Mouse (Mus musculus): ENCODE results near the gene Smyd5. TPM values are rescaled to one million over a fixed set of nuclear protein-coding genes. Genes with fewer than 3 reads are reported as not detected.

Gene Smyd5
- polyA plus RNA-seq, 1 experiment = 42.3 TPM

DNA sequence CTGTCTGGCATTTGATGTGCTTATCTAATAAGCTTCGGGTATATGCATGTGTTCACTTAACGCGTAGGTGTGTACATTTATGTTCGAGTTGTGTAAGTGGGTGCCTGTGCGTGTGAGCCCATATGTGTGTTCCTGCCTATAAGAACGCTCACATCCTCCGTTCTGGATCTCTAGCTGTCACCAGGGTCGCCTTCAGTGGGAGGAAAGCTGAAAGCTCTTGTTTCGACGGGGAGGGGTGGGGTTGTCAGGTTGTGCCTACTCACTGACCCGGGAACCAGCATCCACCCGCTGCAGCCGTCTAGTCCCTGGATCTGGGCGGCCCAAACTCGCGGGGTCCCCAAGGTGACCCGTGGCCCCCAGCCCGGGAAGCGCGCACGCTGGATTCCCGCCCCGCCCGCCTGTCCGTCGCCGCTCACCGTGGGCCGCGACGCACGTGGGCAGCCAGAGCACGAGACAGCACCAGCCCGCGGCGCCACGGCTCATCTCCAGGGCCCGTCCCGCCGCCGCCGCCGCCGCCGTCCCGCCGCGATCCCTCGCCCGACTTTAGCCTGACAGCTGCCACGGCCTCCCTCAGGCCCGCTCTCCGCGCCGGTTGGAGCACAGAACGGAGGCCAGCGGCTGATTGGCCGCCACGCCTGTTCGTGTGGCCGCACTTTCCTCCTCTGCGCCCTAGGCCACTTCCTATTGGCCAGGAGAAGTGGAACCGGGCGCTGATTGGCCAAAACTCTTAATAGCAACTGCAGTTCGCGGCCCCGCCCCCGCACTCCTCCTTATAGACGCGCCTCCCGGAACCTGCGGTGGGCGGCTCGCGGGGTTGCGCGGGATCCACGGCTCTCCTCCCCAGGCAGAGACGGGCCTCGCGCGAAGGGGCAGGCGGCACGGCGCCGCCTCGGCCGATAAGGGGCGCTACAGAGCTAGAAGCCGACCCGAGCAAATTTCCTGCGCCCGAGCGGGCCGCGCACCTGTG is 19.2 kb downstream of the Smyd5 start, which contains the start of gene Cct7:
Cct7 (plus strand) TSS at position 818 of the 967 bp plus-strand sequence.
- H3K4me1 ChIP-seq (ENCODE audit: control insufficient read depth, insufficient read depth, low read length) = peaks cover 2% of the 10 kb centered on the region
- peak within 1 kb of the TSS; percentile 83 for H3K9ac ChIP-seq (ENCODE audit: low read depth, poor library complexity, severe bottlenecking)
- peak within 1 kb of the TSS; percentile 97 for H3K4me3 ChIP-seq (ENCODE audit: low read depth, low read length)
- TF ChIP-seq EP300 (IDR thresholded peaks at IDR 0.05; ENCODE audit: insufficient read depth, low read depth, low read length) (no peak), CTCF (IDR thresholded peaks at IDR 0.05; ENCODE audit: low read depth, low read length) (peak; percentile 3), POLR2A (IDR thresholded peaks at IDR 0.05; ENCODE audit: insufficient read depth, low read length) (peak; percentile 28)
- H3K27ac ChIP-seq (ENCODE audit: insufficient read depth, low read length) = peak within 1 kb of the TSS; percentile 58
- H3K9me3 ChIP-seq (replicated peaks; ENCODE audit: control insufficient read depth, insufficient read depth, low read length, poor library complexity, severe bottlenecking) = no peaks in the 10 kb centered on the region
- no peaks in the 10 kb centered on the region for H3K27me3 ChIP-seq (ENCODE audit: control insufficient read depth, insufficient read depth, low read length, poor library complexity, severe bottlenecking)
- H3K36me3 ChIP-seq (ENCODE audit: control insufficient read depth, insufficient read depth, low read length, poor library complexity, severe bottlenecking) = peaks cover 9% of the 10 kb centered on the region

- Histone ChIP-seq H3K9me3 (replicated peaks; ENCODE audit: control insufficient read depth, insufficient read depth, low read length, poor library complexity, severe bottlenecking) (no peaks in the 10 kb centered on the region), H3K4me3 (ENCODE audit: low read depth, low read length) (peak within 1 kb of the TSS; percentile 97), H3K27me3 (ENCODE audit: control insufficient read depth, insufficient read depth, low read length, poor library complexity, severe bottlenecking) (no peaks in the 10 kb centered on the region), H3K4me1 (ENCODE audit: control insufficient read depth, insufficient read depth, low read length) (peaks cover 2% of the 10 kb centered on the region), H3K36me3 (ENCODE audit: control insufficient read depth, insufficient read depth, low read length, poor library complexity, severe bottlenecking) (peaks cover 9% of the 10 kb centered on the region), H3K9ac (ENCODE audit: low read depth, poor library complexity, severe bottlenecking) (peak within 1 kb of the TSS; percentile 83), H3K27ac (ENCODE audit: insufficient read depth, low read length) (peak within 1 kb of the TSS; percentile 58)
- TF ChIP-seq EP300 (IDR thresholded peaks at IDR 0.05; ENCODE audit: insufficient read depth, low read depth, low read length) = 0 out of 2 replicates have a peak, but pooled peaks have one; percentile 37
- peak; percentile 91 for TF ChIP-seq POLR2A (IDR thresholded peaks at IDR 0.05; ENCODE audit: insufficient read depth, low read length)
- no peak for TF ChIP-seq CTCF (IDR thresholded peaks at IDR 0.05; ENCODE audit: low read depth, low read length)
Measured at GRCm38 (mm10) chr6:85451664-85452410, 20.0 kb downstream of the Smyd5 start, which contains the start of gene Pradc1. Pradc1 (minus strand) TSS chr6:85451970.

- Histone ChIP-seq H3K4me3 (ENCODE audit: low read depth, low read length) (peak overlapping the region; percentile 89), H3K4me1 (ENCODE audit: control insufficient read depth, insufficient read depth, low read length) (peaks cover 2% of the 10 kb centered on the region), H3K9ac (ENCODE audit: low read depth, poor library complexity, severe bottlenecking) (peak overlapping the region; percentile 83), H3K27ac (ENCODE audit: insufficient read depth, low read length) (no peak overlapping the region), H3K27me3 (ENCODE audit: control insufficient read depth, insufficient read depth, low read length, poor library complexity, severe bottlenecking) (no peaks in the 10 kb centered on the region), H3K36me3 (ENCODE audit: control insufficient read depth, insufficient read depth, low read length, poor library complexity, severe bottlenecking) (peaks cover 9% of the 10 kb centered on the region), H3K9me3 (replicated peaks; ENCODE audit: control insufficient read depth, insufficient read depth, low read length, poor library complexity, severe bottlenecking) (no peaks in the 10 kb centered on the region)
- TF ChIP-seq EP300 (IDR thresholded peaks at IDR 0.05; ENCODE audit: insufficient read depth, low read depth, low read length) (no peak), CTCF (IDR thresholded peaks at IDR 0.05; ENCODE audit: low read depth, low read length) (no peak), POLR2A (IDR thresholded peaks at IDR 0.05; ENCODE audit: insufficient read depth, low read length) (no peak)
Measured at GRCm38 (mm10) chr6:85452411-85452665, 20.5 kb downstream of the Smyd5 start.

DNA sequence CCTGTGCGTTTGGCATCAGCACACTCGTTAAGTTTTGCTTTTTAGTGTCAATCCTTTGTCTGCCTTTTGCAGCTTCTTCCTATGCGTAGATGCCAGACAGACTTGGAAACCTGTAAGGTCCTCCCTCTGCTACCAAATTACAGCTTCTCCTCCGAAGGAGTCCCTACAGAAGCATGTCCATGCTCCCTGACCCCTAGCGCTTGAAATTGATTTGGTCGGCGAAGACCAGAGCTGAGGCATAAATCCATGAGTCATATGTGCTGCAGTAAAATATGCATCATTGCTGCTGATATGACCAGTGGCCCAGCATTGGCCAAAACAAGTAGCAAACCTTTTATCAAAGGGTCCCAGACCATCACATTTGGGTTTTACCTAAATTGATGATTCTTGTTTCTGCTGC is 21.0 kb downstream of the Smyd5 start:
- no peak overlapping the region for H3K27ac ChIP-seq (ENCODE audit: insufficient read depth, low read length)
- peaks cover 2% of the 10 kb centered on the region for H3K4me1 ChIP-seq (ENCODE audit: control insufficient read depth, insufficient read depth, low read length)

DNA sequence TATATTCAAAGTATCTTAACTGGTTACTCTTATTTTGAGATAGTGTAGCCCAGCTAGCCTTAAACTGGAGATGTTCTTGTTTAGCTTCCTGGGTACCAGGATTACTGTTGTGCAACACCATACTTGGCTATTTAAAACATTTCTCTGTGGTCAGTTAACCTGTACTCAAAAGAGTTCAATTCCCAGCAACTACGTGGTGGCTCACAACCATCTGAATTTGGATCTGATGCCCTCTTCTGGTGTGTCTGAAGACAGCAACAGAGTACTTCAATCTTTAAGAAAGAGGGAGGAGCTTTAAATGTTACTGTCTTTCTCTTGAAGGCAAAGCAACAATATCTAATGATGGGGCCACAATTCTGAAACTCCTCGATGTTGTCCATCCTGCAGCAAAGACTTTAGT is 27.8 kb downstream of the Smyd5 start:
- H3K4me3 ChIP-seq (ENCODE audit: low read depth, low read length) = no peak overlapping the region
- peaks cover 67% of the 10 kb centered on the region for H3K36me3 ChIP-seq (ENCODE audit: control insufficient read depth, insufficient read depth, low read length, poor library complexity, severe bottlenecking)
- no peak overlapping the region for H3K9ac ChIP-seq (ENCODE audit: low read depth, poor library complexity, severe bottlenecking)
- no peak for TF ChIP-seq CTCF (IDR thresholded peaks at IDR 0.05; ENCODE audit: low read depth, low read length)
- no peak for TF ChIP-seq EP300 (IDR thresholded peaks at IDR 0.05; ENCODE audit: insufficient read depth, low read depth, low read length)
- no peak for TF ChIP-seq POLR2A (IDR thresholded peaks at IDR 0.05; ENCODE audit: insufficient read depth, low read length)
- H3K27me3 ChIP-seq (ENCODE audit: control insufficient read depth, insufficient read depth, low read length, poor library complexity, severe bottlenecking) = no peaks in the 10 kb centered on the region
- H3K27ac ChIP-seq (ENCODE audit: insufficient read depth, low read length) = no peak overlapping the region
- no peaks in the 10 kb centered on the region for H3K9me3 ChIP-seq (replicated peaks; ENCODE audit: control insufficient read depth, insufficient read depth, low read length, poor library complexity, severe bottlenecking)
- no peaks in the 10 kb centered on the region for H3K4me1 ChIP-seq (ENCODE audit: control insufficient read depth, insufficient read depth, low read length)

More for the DNA sequence above, 21.0 kb downstream of the Smyd5 start:
- Histone ChIP-seq H3K9ac (ENCODE audit: low read depth, poor library complexity, severe bottlenecking) (peak overlapping the region; percentile 83), H3K36me3 (ENCODE audit: control insufficient read depth, insufficient read depth, low read length, poor library complexity, severe bottlenecking) (peaks cover 14% of the 10 kb centered on the region), H3K9me3 (replicated peaks; ENCODE audit: control insufficient read depth, insufficient read depth, low read length, poor library complexity, severe bottlenecking) (no peaks in the 10 kb centered on the region), H3K4me3 (ENCODE audit: low read depth, low read length) (peak overlapping the region; percentile 89), H3K27me3 (ENCODE audit: control insufficient read depth, insufficient read depth, low read length, poor library complexity, severe bottlenecking) (no peaks in the 10 kb centered on the region)
- TF ChIP-seq EP300 (IDR thresholded peaks at IDR 0.05; ENCODE audit: insufficient read depth, low read depth, low read length) (no peak), CTCF (IDR thresholded peaks at IDR 0.05; ENCODE audit: low read depth, low read length) (no peak), POLR2A (IDR thresholded peaks at IDR 0.05; ENCODE audit: insufficient read depth, low read length) (no peak)
